Mouse (Mus musculus) heart, postnatal 10 days (tissue): ENCODE measurements around the gene Olfr554. TPM values are rescaled to one million over a fixed set of nuclear protein-coding genes. Genes with fewer than 3 reads are reported as not detected.
"Not testable (repeated sequence)": the region's sequence is repeated elsewhere in the genome, so short reads cannot be mapped to it uniquely, and the experiment has no call there.

Experiments used
- DNase-seq, 2 experiments: peaks; one replicate each; pipeline ENCODE4 v3.0.0; 2021
- intact Hi-C: fragments of 180-260 bp; cut with DNase I; formaldehyde crosslinking; loops from one replicate; pipeline ENCODE4 v1.15.1; 2025
- total RNA-seq, 2 experiments: library from RNA; stranded (reverse); gene quantifications; 2 replicates each; pipeline ENCODE4 v1.2.3; 2021

The Olfr554 gene
- total RNA-seq = not detected

- intact Hi-C loops = no loop called here
- no peak for DNase-seq
Observed at GRCm38 (mm10) chr7:102638132-102638531, at the start of gene Olfr554. TSS of gene Olfr554 (plus strand) at chr7:102638432.

GRCm38 (mm10) chr7:102591786-102592185 lies 46.4 kb upstream of the Olfr554 start, which contains the start of gene Olfr551:
TSS of gene Olfr551 (minus strand) at chr7:102591886.
- DNase-seq = no peak
- intact Hi-C loops = no loop called here

GRCm38 (mm10) chr7:102597378-102598031 lies 40.7 kb upstream of the Olfr554 start, which contains the start of gene Olfr552:
TSS of gene Olfr552 (plus strand) at chr7:102597770.
- DNase-seq = no peak
- intact Hi-C loops = no loop called here

- no peak for DNase-seq
- intact Hi-C loops = no loop called here
Observed at GRCm38 (mm10) chr7:102618118-102618517, 20.1 kb upstream of the Olfr554 start, which contains the start of gene Olfr553. TSS of gene Olfr553 (minus strand) at chr7:102618218.

- DNase-seq = peak; percentile 7 to 27
- intact Hi-C loops = no loop called here
Observed at GRCm38 (mm10) chr7:102619608-102620007, 18.6 kb upstream of the Olfr554 start.

GRCm38 (mm10) chr7:102620368-102620767 lies 17.9 kb upstream of the Olfr554 start:
- DNase-seq, intact Hi-C loops: not testable (repeated sequence)

- DNase-seq = peak; percentile 49 to 70
- intact Hi-C loops = loop anchor here (1.0 kb wide), 1 partner anchor 123 kb away; no protein-coding TSS in a partner anchor
Observed at GRCm38 (mm10) chr7:102636665-102637064, 1.6 kb upstream of the Olfr554 start.

GRCm38 (mm10) chr7:102644945-102645344 lies 6.7 kb downstream of the Olfr554 start:
- intact Hi-C loops = not testable (repeated sequence)
- peak in 1 of 2 experiments; percentile 12 for DNase-seq

GRCm38 (mm10) chr7:102658523-102658922 lies 20.3 kb downstream of the Olfr554 start, which contains the start of gene Olfr555:
TSS of gene Olfr555 (plus strand) at chr7:102658823.
- intact Hi-C loops = no loop called here
- DNase-seq = no peak

- DNase-seq = no peak
- intact Hi-C loops = loop anchor here (2.0 to 10.0 kb wide), 2 partner anchors 90 to 254 kb away; partner anchors contain the start of genes Olfr560 and Olfr78
Observed at GRCm38 (mm10) chr7:102664599-102664998, 26.4 kb downstream of the Olfr554 start, which contains the start of gene Olfr556. TSS of gene Olfr556 (plus strand) at chr7:102664899.

- intact Hi-C loops = loop anchor here (2.0 to 10.0 kb wide), 2 partner anchors 89 to 253 kb away; partner anchors contain the start of genes Olfr560 and Olfr78
- peak in 1 of 2 experiments; percentile 26 for DNase-seq
Observed at GRCm38 (mm10) chr7:102665378-102665777, 27.1 kb downstream of the Olfr554 start.

- intact Hi-C loops = no loop called here
- no peak for DNase-seq
Observed at GRCm38 (mm10) chr7:102676225-102676624, 38.0 kb downstream of the Olfr554 start.

GRCm38 (mm10) chr7:102681916-102682315 lies 43.7 kb downstream of the Olfr554 start:
- intact Hi-C loops = no loop called here
- DNase-seq = no peak

GRCm38 (mm10) chr7:102686944-102687501 lies 48.8 kb downstream of the Olfr554 start, which contains the start of gene Trim68:
TSS of gene Trim68 (minus strand) at chr7:102687327.
- DNase-seq = peak; percentile 92 to 93
- intact Hi-C loops = no loop called here

Other genes with a start within 250 kb of the Olfr554 start
- 10 to 100 TPM; 36.2 to 41.2 TPM for gene Rrm1, start 196.7 kb upstream of the Olfr554 start, total RNA-seq
- gene Olfr543, start 156.8 kb upstream of the Olfr554 start, total RNA-seq = not detected
- not detected for gene Olfr544, start 150.1 kb upstream of the Olfr554 start, total RNA-seq
- not detected for gene Olfr545, start 138.9 kb upstream of the Olfr554 start, total RNA-seq
- gene Olfr547, start 103.7 kb upstream of the Olfr554 start, total RNA-seq = not detected
- not detected for gene Olfr548-ps1, start 97.5 kb upstream of the Olfr554 start, total RNA-seq
- not detected for gene Olfr549, start 88.6 kb upstream of the Olfr554 start, total RNA-seq
- 1 to 10 TPM; 5.2 to 5.7 TPM for gene Trim21, start 72.9 kb upstream of the Olfr554 start, total RNA-seq
- under 1 TPM in 1 of 2 experiments, not detected in 1; 0.24 TPM for gene Olfr550, start 67.0 kb upstream of the Olfr554 start, total RNA-seq
- not detected for gene Olfr551, start 46.5 kb upstream of the Olfr554 start, total RNA-seq
- under 1 TPM; 0.12 to 0.24 TPM for gene Olfr552, start 40.7 kb upstream of the Olfr554 start, total RNA-seq
- gene Olfr553, start 20.2 kb upstream of the Olfr554 start, total RNA-seq = not detected
- not detected for gene Olfr555, start 20.4 kb downstream of the Olfr554 start, total RNA-seq
- not detected for gene Olfr556, start 26.5 kb downstream of the Olfr554 start, total RNA-seq
- 10 to 100 TPM in 1 of 2 experiments, 1 to 10 TPM in 1; 6.9 to 10.6 TPM for gene Trim68, start 48.9 kb downstream of the Olfr554 start, total RNA-seq
- not detected for gene Olfr557, start 57.5 kb downstream of the Olfr554 start, total RNA-seq
- 1 to 10 TPM; 6.2 TPM for gene Olfr558, start 63.8 kb downstream of the Olfr554 start, total RNA-seq
- not detected for gene Olfr33, start 80.6 kb downstream of the Olfr554 start, total RNA-seq
- gene Olfr559, start 89.1 kb downstream of the Olfr554 start, total RNA-seq = not detected
- under 1 TPM; 0.12 to 0.57 TPM for gene Olfr560, start 120.9 kb downstream of the Olfr554 start, total RNA-seq
- 1 to 10 TPM; 2.1 to 2.2 TPM for gene Olfr78, start 121.0 kb downstream of the Olfr554 start, total RNA-seq
- not detected for gene Olfr561, start 132.8 kb downstream of the Olfr554 start, total RNA-seq
- not detected for gene Olfr564, start 165.0 kb downstream of the Olfr554 start, total RNA-seq
- not detected for gene Olfr566, start 220.3 kb downstream of the Olfr554 start, total RNA-seq
- gene Olfr568, start 238.7 kb downstream of the Olfr554 start, total RNA-seq = not detected